In the genomic region with DNA sequence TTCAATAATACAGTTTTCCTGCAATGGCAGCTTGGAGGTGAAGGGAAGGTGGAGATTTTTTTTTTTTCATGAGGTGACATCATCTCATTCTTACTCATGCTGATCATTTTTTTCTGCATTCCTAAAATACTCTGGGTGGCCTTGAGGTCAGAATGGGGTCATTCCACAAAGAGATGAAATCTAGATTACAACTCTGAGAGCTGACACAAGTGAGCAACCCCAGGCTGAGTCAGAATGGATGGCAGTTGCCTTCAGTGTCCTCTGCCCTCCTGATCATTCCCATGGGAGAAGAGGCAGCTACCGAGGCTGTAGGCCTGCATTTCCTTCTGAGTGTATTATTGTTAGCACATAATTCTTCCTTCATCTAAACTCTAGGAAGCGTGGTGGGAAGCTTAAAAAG, we compare ENCODE assay signal across 20 mouse cellular contexts.
A peak's percentile ranks its signal among the peaks of the same experiment; 100 is the strongest.
DNase-seq lines count a peak whose midpoint lies in the region; TF ChIP-seq lines count a peak whose summit lies in the region.
"Had no signal": no experiment of that assay in that cellular context is flagged by ENCODE, and none has a peak within 500 bp of the region (broad histone marks: within the 10 kb centered on the region; RNA-seq: fewer than 3 reads in every experiment).

No protein-coding gene starts in this region.

- intact Hi-C loops in gastrocnemius, adult 2 months (cut with DNase I) = no loop called here

- H3K27ac ChIP-seq in gastrocnemius, adult 2 months = no peak overlapping the region
- H3K27ac ChIP-seq: embryonic facial prominence, embryonic 10.5 days; forebrain, embryonic 13.5 days; hindbrain, embryonic 15.5 days; left cerebral cortex, adult 2 months; liver, embryonic 12.5 days; midbrain, embryonic 13.5 days had no signal

- H3K4me3 ChIP-seq in gastrocnemius, adult 2 months = no peak overlapping the region
- H3K4me3 ChIP-seq: embryonic facial prominence, embryonic 10.5 days; forebrain, embryonic 13.5 days; heart, embryonic 12.5 days; hindbrain, embryonic 15.5 days; left cerebral cortex, adult 2 months; liver, embryonic 12.5 days; midbrain, embryonic 13.5 days had no signal

- no peak for TF ChIP-seq CTCF in gastrocnemius, adult 2 months (IDR thresholded peaks at IDR 0.05)

- peak; percentile 20 for DNase-seq in gastrocnemius, adult 2 months
- DNase-seq in gastrocnemius, postnatal 25 days = no peak
- DNase-seq in 3T3-L1 (ENCODE audit: low read depth, low spot score) = peak; percentile 82
- DNase-seq in adrenal gland, adult 2 months = peak; percentile 79
- DNase-seq in kidney, postnatal 36 days = peak; percentile 7 to 16
- no peak for DNase-seq in spleen, postnatal 4 days (ENCODE audit: low spot score in 2 of 2)
- DNase-seq in neural tube, embryonic 10.5 days (ENCODE audit: extremely low spot score, low spot score) = no peak
- DNase-seq: cerebellum, adult 9-11 months; gastrocnemius, postnatal 36 days; lung, embryonic 14.5 days; right cerebral cortex, adult 18-20 months; spleen, adult 18-20 months; thymus, postnatal 14 days had no signal

Comparison
In these comparisons a context has a peak if more than half of its experiments do, and no peak if none do; other contexts are left out.
1. DNase-seq: peak in gastrocnemius, adult 2 months (single experiment), 3T3-L1 (single experiment), adrenal gland, adult 2 months (single experiment) and kidney, postnatal 36 days (2 of 2); none in gastrocnemius, postnatal 25 days (single experiment), spleen, postnatal 4 days (0 of 2) and neural tube, embryonic 10.5 days (single experiment).